Mouse (Mus musculus) right cerebral cortex, postnatal 36 days (tissue): ENCODE results near the gene Ptprm.

ENCODE experiments used
- DNase-seq, 2 experiments: peaks; one replicate each; pipeline ENCODE4 v3.0.0; 2022; ENCODE audit warnings: low spot score in 2 of 2, mixed read lengths in 1 of 2

Ptprm gene

DNA sequence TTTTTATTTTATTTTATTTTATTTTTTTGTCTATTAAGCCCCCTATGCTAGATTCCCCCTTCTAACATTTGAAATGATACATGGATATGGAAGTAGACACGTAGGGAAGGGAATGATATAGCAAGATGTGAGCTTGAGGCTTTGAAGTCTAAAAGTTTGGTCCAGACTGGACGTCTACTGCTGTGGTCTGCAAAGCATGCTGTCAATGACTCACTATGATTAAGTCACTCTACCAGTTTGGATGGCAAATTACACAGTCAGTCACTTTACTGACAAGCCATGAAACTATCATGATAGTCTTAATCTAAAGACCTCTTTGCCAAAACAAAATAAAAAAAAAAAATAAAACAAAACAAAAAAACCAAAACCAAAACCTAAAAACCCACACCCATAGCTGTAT, 363.5 kb downstream of the Ptprm start:
- no peak for DNase-seq

DNA sequence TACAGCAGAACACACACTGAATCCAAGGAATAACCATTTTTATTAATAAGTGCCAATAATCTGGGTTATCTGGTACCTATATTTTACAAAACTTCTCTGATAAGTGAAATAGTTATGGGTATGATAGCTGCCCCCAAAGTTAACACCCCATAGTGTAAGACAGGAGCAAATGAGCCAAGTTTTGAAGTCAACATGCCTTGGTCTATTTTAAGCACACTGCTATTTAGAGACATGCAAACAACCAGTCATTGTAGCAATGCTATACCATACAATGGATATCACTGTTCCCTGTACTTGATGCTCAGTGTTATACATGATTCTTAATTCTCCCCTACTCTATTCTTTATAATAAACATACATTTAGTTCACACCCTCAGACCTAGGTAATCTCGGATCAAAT, 366.2 kb downstream of the Ptprm start:
- no peak for DNase-seq

DNA sequence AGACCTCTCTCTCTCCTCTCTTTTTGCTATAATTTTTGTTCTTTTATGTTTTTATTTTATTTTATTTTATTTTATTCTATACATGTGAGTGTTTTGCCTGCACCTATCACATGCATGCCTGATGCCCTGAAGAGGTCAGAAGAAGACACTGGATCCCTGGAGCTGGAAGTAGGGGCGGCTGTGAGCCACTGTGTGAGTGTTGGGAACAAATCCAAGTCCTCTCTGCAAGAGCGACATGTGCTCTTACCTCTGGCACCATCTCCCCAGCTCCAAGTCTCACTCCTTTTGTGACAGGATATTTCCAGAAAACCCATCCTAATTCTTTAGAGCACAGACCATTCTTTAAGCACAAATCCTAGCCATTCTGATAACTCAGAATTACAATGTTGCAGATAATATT, 372.6 kb downstream of the Ptprm start:
- no peak for DNase-seq

DNA sequence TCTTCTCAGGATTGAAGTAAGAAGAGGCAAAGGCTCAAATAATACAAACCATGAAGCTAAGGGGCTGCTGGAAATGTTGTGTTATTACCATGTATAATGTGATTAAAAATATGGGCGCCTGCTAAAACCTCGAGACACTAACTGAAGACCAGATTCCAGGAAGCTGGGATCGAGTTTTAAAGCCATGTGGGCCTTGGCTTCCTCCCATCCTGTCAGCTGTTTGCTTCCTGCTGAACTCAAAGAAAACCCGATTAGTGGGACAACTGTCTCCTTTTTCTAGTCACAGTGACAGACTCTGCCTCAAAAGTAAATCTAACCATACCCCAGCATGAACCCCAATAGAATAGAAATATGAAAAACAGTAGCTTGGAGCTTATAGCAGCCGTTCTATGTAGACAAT, 374.3 kb downstream of the Ptprm start:
- no peak for DNase-seq

DNA sequence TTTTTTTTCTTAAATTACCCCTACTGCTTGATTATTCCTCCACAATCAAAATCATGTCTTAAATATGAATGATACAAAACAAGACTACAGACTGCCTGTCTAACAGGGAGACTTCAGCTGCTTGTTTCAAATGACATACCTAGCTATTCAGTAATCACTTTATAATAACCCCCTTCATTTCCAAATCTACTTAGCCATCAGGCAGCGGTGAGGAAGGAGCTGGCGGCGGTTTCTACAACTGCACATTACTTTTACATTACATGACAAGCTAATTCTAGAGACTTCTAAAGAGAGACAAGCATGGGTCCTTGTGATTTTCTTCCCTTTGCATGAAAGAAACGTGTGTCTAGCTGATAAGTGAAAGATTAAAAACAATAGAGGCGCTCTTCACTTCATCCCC, 377.8 kb downstream of the Ptprm start:
- DNase-seq, result no peak

DNA sequence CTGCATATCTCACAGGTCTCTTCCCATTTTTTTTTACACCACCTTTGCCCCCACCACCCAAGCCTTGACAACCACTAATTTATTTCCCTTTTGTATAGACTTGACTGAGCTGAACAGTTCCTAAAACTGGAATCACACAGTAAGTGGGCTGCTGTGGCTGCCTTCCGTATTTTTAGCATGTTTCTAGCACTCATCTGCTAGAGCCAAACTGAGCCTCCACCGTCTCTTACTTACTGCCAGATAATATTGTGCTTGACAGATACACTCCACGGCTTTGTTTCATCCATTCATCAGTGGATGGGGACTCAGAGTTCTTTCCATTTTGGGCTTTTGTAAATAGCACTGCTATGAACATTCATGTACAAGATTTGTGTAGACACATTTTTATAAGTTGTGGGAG, 381.3 kb downstream of the Ptprm start:
- DNase-seq, result peak; percentile 61 to 81

DNA sequence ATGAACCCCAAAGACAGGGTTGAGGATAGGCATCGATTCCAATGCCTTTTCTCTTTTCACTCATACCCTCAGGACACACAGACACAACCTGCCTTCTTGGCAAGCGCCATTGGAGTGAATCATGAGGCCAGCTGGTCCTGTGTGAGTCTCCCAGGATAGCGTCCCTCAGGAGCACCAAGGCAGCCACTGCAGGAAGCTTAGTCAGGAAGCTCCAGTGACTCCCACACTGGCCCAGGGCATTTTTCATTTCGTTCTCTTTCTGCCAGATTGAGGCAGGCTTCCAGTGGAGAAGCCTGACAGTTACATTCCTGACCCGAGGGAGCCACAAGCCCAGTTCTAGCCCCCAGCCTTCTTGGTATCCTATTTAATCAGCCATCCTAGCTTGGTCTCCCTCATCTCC, 393.3 kb downstream of the Ptprm start:
- DNase-seq, result no peak

DNA sequence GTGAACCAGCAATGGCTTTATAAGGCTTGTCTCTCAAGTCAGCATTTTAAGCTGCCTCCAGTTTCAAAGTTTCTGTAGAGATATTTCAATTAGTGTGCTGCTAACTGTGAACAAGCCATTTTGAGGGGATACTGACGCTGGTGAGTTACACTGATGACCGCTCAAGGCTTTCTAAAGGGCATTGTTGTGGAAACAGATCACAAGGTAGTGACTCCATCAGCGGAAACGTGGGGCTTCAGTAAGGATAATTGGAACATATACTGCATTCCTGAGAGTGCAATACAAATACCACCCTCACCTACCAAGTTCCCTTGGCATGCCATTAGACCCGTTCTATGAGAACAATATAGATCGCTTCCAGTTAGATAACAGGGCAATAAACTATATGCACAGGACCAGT, 393.7 kb downstream of the Ptprm start:
- no peak for DNase-seq

DNA sequence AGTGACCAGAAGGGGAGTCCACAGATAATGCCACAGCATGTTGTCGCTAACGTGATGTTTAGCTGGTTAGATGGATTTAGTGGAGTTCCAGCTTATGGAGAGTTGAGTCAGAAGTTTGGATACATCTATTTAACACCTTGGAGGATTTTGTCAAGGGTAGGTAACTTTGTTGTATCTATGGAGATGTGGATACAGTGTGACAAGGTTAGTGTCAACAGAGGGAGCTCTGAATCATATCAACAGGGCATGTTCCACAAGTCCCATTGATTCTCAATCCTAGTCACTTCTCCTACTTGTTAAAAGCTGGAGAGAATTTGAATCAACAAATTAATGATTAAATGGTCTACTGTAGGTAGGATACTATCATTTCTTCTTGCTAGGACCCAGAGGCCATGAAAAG, 394.4 kb downstream of the Ptprm start:
- no peak for DNase-seq

DNA sequence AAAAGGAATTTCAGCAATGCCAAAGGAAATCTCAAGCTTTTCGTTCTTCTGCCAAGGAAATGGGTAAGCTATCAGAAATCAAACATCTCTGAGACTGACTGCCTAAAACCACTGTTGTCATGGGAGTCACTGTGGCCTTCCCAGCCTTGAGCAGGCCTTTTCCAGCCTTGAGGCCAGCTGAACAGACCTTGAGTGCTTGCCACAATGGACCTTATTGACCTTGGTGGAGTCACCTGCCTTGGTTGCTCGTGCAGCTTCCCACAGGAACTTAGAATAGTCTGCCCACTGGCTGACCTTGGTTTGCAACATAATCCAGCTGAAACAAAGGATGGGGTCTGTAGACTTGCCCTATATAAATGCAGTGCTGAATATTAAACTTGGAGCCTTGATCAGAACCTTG, 395.5 kb downstream of the Ptprm start:
- DNase-seq, result no peak

DNA sequence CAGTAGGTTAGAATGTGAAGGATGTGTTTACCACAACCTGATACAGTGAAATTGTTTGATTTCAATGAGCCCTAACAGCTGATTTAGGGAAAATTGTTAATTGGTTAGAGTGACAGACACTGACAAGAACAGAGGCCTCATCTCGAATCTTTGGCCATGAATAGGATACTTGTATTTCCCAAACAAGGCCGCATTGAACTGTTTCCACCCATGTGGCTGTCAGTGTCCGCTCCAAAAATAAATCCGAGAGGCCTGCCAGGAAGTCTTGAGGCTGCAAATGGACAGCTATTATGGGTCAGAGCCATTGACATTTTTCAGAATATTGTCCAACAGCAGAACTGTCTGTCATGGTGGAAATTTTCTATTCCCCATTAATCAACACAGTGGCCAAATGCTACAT, 409.8 kb downstream of the Ptprm start:
- peak in 1 of 2 experiments; percentile 14 for DNase-seq

DNA sequence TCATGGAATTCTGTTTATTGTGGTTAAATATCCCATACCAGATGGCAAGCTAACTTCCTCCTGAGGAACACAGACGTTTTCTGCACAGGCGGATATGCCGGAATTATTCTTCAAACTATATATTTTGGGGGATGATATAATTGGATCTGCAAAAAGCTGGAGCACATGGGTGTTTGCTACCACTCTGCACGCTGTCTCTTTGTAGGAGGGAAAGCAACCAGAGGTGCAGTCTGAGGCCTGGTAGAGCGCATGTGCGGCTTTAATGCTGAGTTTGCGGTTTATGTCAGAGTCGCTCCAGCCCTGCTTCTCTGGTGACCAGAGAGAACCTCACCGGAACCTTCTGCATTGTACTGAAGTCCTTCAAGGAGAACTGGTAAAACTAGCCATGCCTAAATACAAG, 410.7 kb downstream of the Ptprm start:
- DNase-seq, result peak; percentile 10 to 41

DNA sequence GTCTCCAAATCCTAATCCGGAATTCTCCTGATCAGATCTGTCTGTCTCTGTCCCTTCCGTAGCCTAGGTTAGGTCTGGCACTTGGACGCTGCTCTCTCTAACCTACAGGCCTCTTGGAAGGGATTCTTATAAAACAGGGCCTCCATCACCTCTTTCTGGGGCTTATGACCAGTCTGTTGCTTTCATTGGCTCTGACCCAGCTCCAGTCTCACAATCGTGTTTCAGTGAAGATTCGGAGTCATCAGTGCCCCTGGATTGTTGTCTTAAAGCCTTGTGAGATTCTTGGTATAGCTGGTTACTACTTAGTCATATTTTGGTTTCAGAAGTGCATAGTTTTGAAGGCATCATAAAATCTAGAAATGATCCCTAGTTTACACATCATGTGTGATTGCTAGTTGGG, 428.6 kb downstream of the Ptprm start:
- no peak for DNase-seq

DNA sequence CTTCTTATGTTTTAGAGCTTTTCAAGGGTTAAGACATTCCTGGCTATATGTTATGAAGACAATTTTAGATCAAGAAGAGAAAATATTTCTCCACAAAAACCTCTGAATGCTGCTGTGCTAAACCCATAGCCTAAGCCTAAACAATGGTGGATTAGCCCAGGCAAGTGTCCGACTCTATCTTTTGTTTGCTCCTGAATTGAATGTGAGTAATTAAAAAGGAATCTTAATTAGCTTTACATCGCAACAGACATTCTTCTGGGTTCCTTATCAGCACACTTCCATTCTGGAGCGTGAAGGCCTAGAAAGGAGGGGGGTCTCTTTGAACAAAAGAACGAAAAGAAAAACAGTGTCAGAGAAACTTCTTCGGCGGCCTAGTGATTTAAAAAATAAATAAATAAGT, 439.6 kb downstream of the Ptprm start:
- DNase-seq, result no peak

DNA sequence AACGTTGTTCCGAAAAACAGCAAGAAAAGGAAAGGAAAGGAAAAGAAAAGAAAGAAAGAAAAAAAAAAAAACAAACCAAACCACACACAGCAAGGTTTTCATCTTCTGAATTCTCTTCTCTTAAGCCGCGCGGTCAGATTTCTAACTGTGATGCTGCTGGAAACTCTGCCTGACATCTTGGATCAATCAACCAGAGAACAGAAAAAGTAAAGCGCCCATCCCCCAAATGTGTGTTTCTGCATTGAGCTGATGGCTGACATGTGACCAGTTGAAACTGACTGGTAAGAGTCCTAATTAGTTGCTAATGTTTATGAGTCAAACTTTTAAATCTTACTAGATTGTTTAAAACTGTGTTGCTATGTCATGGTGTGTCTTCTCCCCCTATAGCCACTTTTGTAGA, 441.7 kb downstream of the Ptprm start:
- DNase-seq, result no peak

DNA sequence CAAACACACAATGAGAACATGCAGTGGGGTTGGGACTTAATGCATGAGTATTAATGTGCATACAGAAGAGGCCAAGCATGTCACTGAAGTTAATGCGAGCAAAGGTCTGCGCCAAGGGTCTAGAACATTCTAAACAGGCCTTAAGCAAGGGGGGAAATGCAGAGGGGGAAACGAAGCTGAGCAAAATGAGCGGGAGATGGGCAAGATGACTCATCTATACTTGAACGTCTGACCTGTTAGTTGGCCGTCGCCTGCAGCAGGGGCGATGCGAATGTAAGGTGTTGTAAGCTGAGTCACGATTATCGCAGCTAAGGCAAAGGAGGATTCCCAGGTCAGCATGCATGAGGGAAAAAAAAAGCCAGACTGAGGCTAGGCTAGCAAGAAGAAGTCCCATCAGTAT, 442.1 kb downstream of the Ptprm start:
- DNase-seq, result no peak

DNA sequence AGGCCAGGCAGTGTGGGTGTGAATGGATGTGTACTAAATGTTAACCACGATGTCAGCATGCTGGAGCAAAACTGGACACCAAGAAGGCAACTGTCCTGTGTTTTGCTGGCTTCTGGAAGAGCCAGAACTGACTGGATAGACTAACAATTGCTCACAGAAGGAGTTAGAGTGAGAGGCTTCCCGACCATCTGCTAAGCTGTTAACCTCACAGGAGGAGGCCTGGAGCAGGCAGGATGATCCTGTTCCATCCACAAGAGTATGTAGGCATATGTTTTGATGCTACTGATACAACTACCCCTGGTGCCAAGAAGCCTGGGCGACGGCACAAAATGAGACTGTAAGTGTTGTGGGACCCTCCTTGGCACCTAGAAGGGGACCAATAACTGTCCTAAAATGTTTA, 444.4 kb downstream of the Ptprm start:
- no peak for DNase-seq

DNA sequence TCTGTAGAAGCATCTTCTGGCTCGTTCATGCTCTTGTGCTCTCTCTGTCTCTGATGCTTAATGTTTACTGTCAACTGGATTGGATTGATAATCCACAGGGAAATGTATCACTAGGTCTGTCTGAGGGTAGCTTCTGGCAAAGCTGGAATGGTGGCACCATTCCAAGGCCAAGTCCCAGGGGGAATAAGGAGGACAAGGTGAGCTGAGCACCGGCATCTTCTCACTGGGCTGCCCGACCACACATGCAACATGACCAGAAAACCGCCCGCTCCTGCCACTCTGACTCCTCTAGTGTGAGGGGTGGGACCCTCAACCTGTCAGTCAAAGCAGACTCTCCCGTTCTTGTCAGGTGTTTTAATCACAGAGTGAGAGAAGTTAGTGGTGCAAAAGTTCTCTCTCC, 445.3 kb downstream of the Ptprm start:
- no peak for DNase-seq

DNA sequence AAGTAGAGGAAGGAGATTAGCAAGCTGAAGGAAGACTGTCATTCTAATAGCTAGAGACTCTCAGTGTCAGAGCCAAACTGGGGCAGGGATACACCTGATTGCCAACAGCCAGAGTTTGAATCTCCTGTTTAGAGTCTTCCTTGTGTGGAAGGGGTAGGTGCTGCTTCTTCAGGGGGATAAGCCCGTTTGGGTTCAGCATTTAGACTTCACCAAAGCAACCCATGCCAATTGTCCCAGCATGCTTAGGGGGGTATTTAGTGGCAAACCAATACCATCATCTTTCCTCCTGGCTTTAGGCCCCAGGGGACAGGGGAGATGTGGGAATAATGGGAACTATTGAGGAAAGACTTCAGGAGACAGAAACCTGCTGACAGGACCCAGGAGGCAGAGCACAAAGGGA, 460.1 kb downstream of the Ptprm start:
- DNase-seq, result no peak

DNA sequence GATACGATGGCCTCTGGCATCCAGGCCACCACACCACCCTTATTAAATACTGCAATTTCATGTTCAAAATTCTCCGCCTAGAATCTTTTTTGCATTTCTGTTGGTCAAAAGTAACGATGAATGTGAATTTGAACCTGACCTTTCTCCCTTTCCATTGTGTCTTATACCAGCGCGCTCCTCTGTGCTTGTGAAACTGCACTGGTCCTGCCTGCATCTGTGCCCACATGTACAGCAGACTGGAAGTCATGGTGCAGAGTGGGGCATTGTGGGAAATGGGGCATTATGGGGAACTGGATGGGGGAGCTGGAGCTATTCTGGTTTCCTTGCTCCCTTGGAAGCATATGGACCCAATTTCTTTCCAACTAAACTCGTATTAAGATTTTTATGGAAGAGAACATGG, 462.3 kb downstream of the Ptprm start:
- DNase-seq, result no peak

DNA sequence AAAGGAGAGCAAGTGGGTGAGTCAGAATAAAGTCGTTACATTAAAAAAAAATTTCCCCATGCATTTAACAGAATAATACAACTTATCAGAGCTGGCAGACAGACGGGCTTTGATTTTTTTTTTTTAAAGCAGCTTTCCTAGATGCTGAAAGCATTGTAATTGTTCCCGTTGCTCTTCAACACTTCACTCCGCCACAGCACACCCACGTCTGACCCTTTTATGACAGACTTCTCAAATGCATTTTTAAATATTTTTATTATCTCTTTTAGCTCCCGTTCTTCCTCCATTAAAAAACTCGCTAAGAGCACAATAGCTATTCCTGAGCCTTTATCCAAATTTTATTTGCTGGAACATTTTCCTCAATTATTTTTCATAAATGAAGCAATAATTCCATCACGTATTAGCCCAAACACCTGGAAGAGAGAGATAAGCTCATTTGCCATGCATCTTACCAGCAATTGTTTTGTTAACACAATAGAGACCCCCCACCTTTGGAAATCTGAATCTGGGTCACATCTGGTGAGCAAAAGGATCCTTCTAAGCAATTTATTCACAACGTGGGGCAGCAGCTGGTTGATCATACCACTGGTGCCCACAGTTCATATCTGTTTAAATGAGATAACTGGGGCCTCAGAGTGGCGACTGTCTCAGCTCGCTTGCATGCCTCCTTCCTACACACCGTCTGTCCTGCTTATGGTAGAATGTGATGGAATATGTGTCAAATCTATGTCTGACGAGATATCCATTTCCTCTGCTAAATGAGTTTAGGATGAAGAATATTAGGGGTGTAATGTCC, 463.0 kb downstream of the Ptprm start:
- DNase-seq, result no peak

DNA sequence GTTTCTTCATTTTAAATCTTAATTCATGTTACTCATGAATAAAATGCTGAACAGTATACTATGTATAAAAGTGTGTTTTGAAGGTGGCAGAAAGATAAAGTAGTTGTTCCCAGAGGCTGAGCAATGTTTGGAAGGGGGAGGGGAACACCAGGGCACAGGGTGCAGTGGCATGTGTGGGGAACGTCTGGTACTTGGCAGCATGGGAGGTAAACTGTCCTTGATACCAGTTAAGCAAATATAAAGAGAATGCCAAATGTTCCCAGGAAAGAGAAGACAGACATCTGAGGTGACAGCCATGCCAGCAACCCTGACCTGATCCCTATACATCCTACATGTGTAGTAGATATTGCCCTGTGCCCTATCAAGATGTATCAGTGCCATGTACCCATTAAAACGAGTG, 472.0 kb downstream of the Ptprm start:
- DNase-seq, result no peak

DNA sequence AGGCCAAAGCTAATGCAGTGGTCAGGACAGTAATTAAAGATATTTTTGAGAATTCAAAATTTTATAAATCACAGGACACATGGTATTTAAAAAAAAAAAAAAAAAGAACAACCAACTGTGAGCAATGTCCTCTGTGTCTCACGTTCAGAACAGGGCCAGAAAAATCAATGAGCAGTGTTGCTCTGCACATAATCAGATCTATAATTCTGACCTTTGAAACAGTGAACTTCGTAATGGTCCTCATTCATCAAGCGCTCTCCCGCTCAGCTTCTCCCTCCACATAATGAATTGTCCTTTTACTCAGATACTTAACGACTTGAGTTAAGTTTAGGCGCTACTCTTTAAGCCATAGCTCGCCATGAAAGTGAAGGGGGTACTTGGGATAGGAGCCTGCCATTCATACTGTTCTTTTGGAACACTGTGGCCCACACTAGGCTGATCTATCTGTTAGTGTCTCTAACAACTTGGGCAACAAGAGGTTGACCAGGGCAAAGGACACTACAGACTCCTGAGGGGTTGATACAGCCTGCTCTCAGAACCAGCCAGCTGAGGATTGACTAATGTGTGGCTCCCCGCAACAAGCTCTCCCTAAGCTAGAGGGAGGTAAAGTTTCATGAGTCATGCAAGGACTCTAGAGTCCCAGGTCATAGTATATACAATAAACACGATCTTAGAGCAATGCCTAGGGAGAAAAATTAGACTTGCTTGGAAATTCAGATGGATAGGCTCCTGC, 473.1 kb downstream of the Ptprm start:
- no peak for DNase-seq

DNA sequence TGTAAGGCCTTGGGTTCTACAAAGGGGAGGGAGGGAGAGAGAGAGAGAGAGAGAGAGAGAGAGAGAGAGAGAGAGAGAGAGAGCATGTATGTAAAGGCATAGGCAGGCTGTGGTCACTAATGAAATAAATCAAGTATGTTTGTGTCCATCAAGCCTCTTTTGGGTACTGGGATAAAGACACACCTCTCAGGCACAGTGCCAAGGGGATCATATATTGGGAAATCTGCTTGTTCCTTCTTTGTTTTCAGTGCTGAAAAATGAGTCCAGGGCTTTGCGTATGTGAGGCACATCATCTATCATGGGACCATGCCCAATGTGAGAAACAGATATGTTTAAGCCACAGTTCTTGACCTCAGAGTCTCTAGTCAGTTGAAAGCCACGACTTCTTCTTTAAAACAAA, 475.1 kb downstream of the Ptprm start:
- no peak for DNase-seq
